Mouse (Mus musculus) lung, postnatal 0 days (tissue): ENCODE data around the gene Bcas1.

Source experiments
- CTCF ChIP-seq: IDR thresholded peaks from 2 replicates; pipeline ENCODE4 v1.5.1; 2016; ENCODE audit warnings: antibody characterized with exemption, mild to moderate bottlenecking
- EP300 ChIP-seq: IDR thresholded peaks from 2 replicates; pipeline ENCODE4 v1.6.1; 2016; ENCODE audit warnings: antibody characterized with exemption, mild to moderate bottlenecking, control low read depth

GRCm38 (mm10) chr2:170459183-170459582 lies 31.5 kb upstream of the Bcas1 start:
- no peak for TF ChIP-seq CTCF
- no peak for TF ChIP-seq EP300
